Mouse (Mus musculus) ES-E14 (cell line): ENCODE results near the gene Kctd15. TPM values are rescaled to one million over a fixed set of nuclear protein-coding genes. Genes with fewer than 3 reads are reported as not detected.

ENCODE experiments used
- DNase-seq: peaks from one replicate; pipeline ENCODE4 v3.0.0-alpha.2; 2013; ENCODE audit warnings: low read depth, low spot score
- H3K27ac ChIP-seq: 2 replicates; pipeline ENCODE4 v1.5.1; 2012; ENCODE audit warnings: low read depth, mild to moderate bottlenecking, low read length, moderate library complexity, mixed read lengths; ENCODE audit not compliant: poor library complexity, insufficient read depth, severe bottlenecking
- H3K36me3 ChIP-seq: 2 replicates; pipeline ENCODE4 v1.6.1; 2012; ENCODE audit warnings: mild to moderate bottlenecking, low read length, moderate library complexity, mixed read lengths; ENCODE audit not compliant: control insufficient read depth, poor library complexity, insufficient read depth, severe bottlenecking
- H3K4me1 ChIP-seq, 2 experiments: fragments of 150-350 bp in 1 of 2; sonication (generic) in 1 of 2; 2 replicates each; pipeline ENCODE4 v1.6.1; 2012; ENCODE audit warnings: low read length in 2 of 2, mild to moderate bottlenecking in 1 of 2, mixed read lengths in 1 of 2; ENCODE audit not compliant: control insufficient read depth in 2 of 2, insufficient read depth in 2 of 2, poor library complexity in 1 of 2
- H3K4me3 ChIP-seq, 2 experiments: fragments of 150-350 bp in 1 of 2; sonication (generic) in 1 of 2; 2 replicates each; pipeline ENCODE4 v1.5.1; 2012; ENCODE audit warnings: low read length in 2 of 2, low read depth in 1 of 2, mild to moderate bottlenecking in 1 of 2, mixed read lengths in 1 of 2; ENCODE audit not compliant: insufficient read depth in 1 of 2, poor library complexity in 1 of 2, severe bottlenecking in 1 of 2
- H3K9ac ChIP-seq: 2 replicates; pipeline ENCODE4 v1.6.1; 2012; ENCODE audit warnings: low read depth, mild to moderate bottlenecking, low read length, mixed read lengths; ENCODE audit not compliant: poor library complexity, insufficient read depth, severe bottlenecking
- H3K9me3 ChIP-seq: fragments of 150-350 bp; sonication (generic); 2 replicates; pipeline ENCODE4 v1.6.1; 2012; ENCODE audit warnings: low read depth, mild to moderate bottlenecking, low read length; ENCODE audit not compliant: control insufficient read depth, insufficient read depth
- CHD2 ChIP-seq: IDR thresholded peaks from 2 replicates; pipeline ENCODE4 v1.6.1; 2014; ENCODE audit warnings: mild to moderate bottlenecking, low read depth, low read length, inconsistent platforms
- HCFC1 ChIP-seq: IDR thresholded peaks from 2 replicates; pipeline ENCODE4 v1.6.1; 2012; ENCODE audit warnings: low read length, inconsistent platforms, borderline replicate concordance; ENCODE audit not compliant: insufficient read depth
- MAFK ChIP-seq: IDR thresholded peaks from 2 replicates; pipeline ENCODE4 v1.6.1; 2014; ENCODE audit warnings: mild to moderate bottlenecking, low read depth, low read length, inconsistent platforms; ENCODE audit not compliant: insufficient read depth
- ZC3H11A ChIP-seq: IDR thresholded peaks from 2 replicates; pipeline ENCODE4 v1.6.1; 2012; ENCODE audit warnings: low read depth, mild to moderate bottlenecking, inconsistent platforms, low read length, borderline replicate concordance
- ZNF384 ChIP-seq: IDR thresholded peaks from 2 replicates; pipeline ENCODE4 v1.6.1; 2012; ENCODE audit warnings: low read depth, low read length, inconsistent platforms
- in situ Hi-C, 2 experiments: fragments of 600-800 bp; cut with MboI; formaldehyde crosslinking; loops; one replicate each; pipeline ENCODE4 v1.15.1; 2025; ENCODE audit warnings: low sequenced_read_pairs in 2 of 2, inconsistent platforms in 1 of 2; ENCODE audit not compliant: unreplicated experiment in 2 of 2
- total RNA-seq: library from RNA; depleted of rRNA; stranded (reverse); fragments of 300-350 nt; gene quantifications from 2 replicates; pipeline ENCODE4 v1.2.3, GENCODE M21; 2012

Kctd15 gene
- total RNA-seq, 1 experiment: 15.9 TPM

DNA sequence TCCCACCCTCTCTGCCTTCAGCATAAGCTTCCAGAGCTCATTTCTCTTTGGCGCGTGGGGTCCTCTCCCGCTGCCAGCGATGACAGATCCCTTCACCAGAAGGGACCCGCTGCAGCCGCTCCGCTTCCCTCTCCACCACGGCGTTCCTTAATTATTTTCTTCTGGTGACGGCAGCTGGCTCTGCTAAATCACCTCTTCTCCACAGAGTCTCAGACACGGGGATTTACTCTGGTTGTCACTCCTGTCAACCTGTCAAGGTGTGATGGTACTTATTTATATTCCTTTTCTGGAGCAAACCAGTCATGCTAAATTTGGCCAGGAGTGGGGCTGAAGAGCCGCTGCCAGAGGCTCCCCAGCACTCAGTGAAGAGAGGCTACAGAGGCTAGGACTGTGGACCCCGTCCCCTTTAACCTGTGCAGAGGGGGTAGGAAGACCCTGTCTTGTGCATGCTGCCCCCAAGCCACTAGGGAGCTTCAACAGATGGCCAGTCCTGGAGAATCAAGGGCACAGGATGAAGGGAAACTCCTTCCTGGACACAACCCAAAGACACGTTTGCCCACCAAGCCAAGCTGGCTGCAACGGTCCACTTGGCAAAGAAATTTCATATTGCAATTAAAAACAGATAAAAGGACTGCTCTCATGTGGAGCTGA is 24.4 kb upstream of the Kctd15 start:
- Histone ChIP-seq H3K9ac (no peak overlapping the region), H3K36me3 (no peaks in the 10 kb centered on the region), H3K4me3 (no peak overlapping the region), H3K9me3 (no peaks in the 10 kb centered on the region), H3K4me1 (no peaks in the 10 kb centered on the region), H3K27ac (no peak overlapping the region)
- no peak for DNase-seq
- TF ChIP-seq ZNF384 (no peak), MAFK (no peak), HCFC1 (no peak), CHD2 (no peak), ZC3H11A (no peak)
- in situ Hi-C loops: no loop called here

DNA sequence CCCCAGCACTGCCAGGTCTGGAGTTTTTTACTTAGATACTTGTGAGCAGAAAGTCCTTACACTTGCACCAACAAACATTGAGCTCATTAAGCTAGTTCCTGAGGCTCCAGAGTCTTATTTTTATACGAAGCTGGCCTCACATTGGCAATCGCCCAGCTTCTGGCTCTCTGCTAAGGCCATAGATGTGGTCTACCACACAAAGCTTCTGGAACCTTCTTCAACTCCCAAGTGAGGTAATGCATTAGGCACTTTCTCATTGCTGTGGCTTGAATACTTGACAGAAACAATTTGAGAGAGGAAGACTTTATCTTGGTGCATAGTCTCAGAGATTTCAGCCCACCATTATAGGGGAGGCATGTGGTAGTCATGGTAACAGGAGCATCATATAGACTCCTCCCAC is 23.4 kb upstream of the Kctd15 start:
- DNase-seq: no peak
- Histone ChIP-seq H3K36me3 (no peaks in the 10 kb centered on the region), H3K4me3 (no peak overlapping the region), H3K4me1 (peaks cover 0 to 3% of the 10 kb centered on the region in 2 experiments; a peak in 1 of 4 replicates), H3K9ac (no peak overlapping the region), H3K27ac (no peak overlapping the region), H3K9me3 (no peaks in the 10 kb centered on the region)
- in situ Hi-C loops: no loop called here
- TF ChIP-seq ZC3H11A: no peak

DNA sequence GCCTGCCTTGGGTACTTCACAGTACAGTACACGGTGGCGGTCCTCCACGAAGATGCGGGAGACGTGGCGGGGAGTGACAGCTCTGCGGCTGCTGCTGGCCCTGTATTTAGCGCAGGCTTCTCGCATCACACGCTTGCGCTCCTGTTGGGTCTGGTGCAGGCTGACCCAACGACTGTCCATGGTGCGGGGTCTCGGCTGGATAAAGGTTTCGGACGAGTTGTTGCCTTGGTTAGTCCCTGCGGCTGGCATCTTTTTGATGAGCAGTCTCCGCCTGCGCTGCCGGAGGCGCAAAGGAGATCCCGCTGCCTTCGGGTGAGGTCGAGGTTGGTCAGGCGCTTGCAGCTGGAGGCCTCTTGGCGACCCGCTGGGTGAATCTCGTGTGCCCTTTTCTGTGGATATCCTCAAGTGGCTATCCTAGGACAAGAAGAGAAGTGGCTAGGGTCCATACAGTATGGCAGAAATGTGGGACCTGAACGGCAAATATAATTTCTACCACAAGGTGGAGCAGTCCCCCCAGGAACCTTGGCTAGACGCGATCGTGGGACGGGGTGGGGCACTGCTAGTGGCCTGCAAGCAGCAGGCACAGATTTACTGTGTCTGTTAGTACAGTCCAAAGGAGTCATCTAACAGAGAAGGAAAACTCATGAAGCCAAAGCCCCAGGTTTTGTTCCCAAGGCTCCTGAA is 19.4 kb upstream of the Kctd15 start:
- in situ Hi-C loops: no loop called here

DNA sequence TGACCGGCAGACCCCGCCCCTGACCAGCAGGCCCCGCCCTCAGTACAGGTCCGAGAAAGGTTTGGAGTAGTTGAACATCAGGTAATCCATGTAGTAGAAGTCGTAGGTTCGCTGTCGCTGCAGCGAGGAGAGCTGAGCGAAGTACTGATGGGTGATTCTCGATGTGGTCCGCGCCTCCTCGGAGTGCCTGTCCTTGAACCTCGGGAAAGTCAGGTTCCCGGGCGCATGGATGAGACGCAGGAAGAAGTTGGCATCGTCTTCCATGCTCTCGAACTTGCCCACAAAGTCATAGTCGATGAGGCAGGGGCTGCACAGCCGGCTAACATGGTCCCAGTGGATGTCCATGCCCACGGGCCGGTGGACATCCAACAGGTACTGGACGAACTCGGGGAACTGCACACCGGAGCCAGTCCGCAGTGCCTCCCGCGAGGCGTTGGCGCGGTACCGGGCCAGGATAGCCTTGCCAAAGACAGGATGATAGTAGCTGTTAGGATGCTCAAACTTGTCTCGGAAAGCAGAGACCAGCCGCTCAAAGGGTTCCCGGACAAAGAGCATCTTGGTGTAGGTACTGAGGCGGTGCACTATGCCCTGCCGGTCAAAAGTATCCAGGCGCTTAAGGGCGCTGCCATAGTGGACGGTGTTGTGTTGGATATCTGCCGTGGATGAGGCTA is 18.7 kb upstream of the Kctd15 start:
- TF ChIP-seq MAFK: no peak
- no peak for TF ChIP-seq HCFC1
- TF ChIP-seq ZC3H11A: no peak
- TF ChIP-seq CHD2: no peak
- TF ChIP-seq ZNF384: no peak
- Histone ChIP-seq H3K4me1 (peaks cover 0 to 17% of the 10 kb centered on the region in 2 experiments; a peak in 2 of 4 replicates), H3K9me3 (no peaks in the 10 kb centered on the region), H3K4me3 (peak overlapping the region; percentile 50 to 60), H3K36me3 (no peaks in the 10 kb centered on the region; the same call in 1 of the 2 replicates), H3K9ac (no peak overlapping the region), H3K27ac (no peak overlapping the region)
- in situ Hi-C loops: no loop called here
- DNase-seq: no peak

More for the DNA sequence above, 19.4 kb upstream of the Kctd15 start:
- H3K9ac ChIP-seq: peak overlapping the region; percentile 36; the same call in 1 of the 2 replicates
- no peaks in the 10 kb centered on the region; the same call in 1 of the 2 replicates for H3K36me3 ChIP-seq
- H3K4me1 ChIP-seq: peaks cover 0 to 12% of the 10 kb centered on the region in 2 experiments; a peak in 1 of 4 replicates
- H3K27ac ChIP-seq: no peak overlapping the region
- DNase-seq: peak; percentile 81
- TF ChIP-seq ZC3H11A (peak; percentile 88; the same call in 1 of the 2 replicates), CHD2 (no peak), HCFC1 (no peak), ZNF384 (no peak)
- no peaks in the 10 kb centered on the region for H3K9me3 ChIP-seq
- H3K4me3 ChIP-seq: peak overlapping the region; percentile 50 to 60
